Comparison of ENCODE assay signal across 11 mouse cellular contexts in the genomic region with DNA sequence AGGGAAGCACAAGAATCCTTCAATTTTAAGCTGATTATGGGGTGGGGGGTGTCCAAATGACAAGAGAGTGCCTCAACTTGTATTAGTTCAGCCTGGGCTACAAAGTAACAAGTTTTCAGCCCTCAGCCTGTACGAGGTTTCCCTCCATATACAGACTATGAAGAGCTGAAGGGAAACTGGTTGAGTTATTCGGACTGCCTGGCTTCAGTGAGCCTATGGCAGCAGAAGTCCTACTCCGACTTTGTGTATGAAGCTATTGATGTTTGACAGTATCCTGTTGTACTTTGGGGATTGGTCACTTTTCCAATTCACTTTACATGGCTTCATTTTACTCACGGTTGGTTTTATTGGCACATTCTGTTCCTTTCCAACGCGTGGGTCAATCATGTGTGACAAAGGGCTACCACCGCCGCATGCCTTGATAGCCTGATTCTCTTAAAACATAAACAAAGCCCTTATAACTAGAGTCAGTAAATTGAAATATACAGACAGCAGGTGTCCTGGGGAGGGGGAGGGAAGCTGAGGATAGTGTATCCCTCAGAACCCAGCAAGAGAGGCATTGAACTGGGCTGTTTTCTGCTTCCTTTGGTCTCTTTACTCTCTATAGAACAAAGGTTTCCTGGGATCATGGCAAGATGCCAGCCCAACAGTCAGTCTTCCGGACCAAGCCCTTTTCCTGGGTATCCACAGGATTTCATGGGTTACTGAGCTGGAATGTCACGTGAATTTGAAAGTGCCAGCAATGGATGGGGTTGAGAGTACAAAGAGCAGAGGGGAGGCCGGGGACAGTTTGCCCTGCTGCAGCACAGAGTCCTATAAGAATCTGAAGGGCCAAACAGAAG.
DNase-seq lines count a peak whose midpoint lies in the region; ATAC-seq and TF ChIP-seq lines count a peak whose summit lies in the region.
"Had no signal": no experiment of that assay in that cellular context is flagged by ENCODE, and none has a peak within 500 bp of the region (broad histone marks: within the 10 kb centered on the region; RNA-seq: fewer than 3 reads in every experiment).

No protein-coding gene starts in this region.

- peak; percentile 11 for DNase-seq in ovary, postnatal 14 days (ENCODE audit: low spot score)
- no peak for DNase-seq in ovary, adult 18-20 months (ENCODE audit: low spot score)
- DNase-seq in hindbrain, embryonic 14.5 days (ENCODE audit: low spot score), result peak; percentile 76
- DNase-seq in kidney, postnatal 25 days, result peak; percentile 93 to 94
- peak; percentile 43 for DNase-seq in stomach, postnatal 0 days (ENCODE audit: low spot score)
- no peak for DNase-seq in natural killer cell, adult 2 months (ENCODE audit: low spot score in 2 of 2)
- DNase-seq in heart, postnatal 36 days, result no peak
- no peak for DNase-seq in left cerebral cortex, adult 8-10 months (ENCODE audit: low spot score in 2 of 2)

- no peaks in the 10 kb centered on the region for H3K9me3 ChIP-seq in hindbrain, embryonic 14.5 days (ENCODE audit: control insufficient read depth, low read length)
- H3K9me3 ChIP-seq in stomach, postnatal 0 days (ENCODE audit: control insufficient read depth, low read length), result no peaks in the 10 kb centered on the region
- H3K9me3 ChIP-seq: embryonic facial prominence, embryonic 13.5 days; G1E; heart, embryonic 15.5 days had no signal

- H3K4me2 ChIP-seq in hindbrain, embryonic 14.5 days (replicated peaks), result no peak overlapping the region
- H3K4me2 ChIP-seq in stomach, postnatal 0 days (replicated peaks; ENCODE audit: low read depth), result no peak overlapping the region
- H3K4me2 ChIP-seq: embryonic facial prominence, embryonic 13.5 days; heart, embryonic 15.5 days had no signal

- TF ChIP-seq CTCF in stomach, postnatal 0 days (IDR thresholded peaks at IDR 0.05; ENCODE audit: low read depth), result no peak

- WGBS in hindbrain, embryonic 14.5 days, result 24% methylated on average over 11 of the region's 11 CpGs
- WGBS in stomach, postnatal 0 days, result 81% methylated on average over 11 of the region's 11 CpGs

- H3K4me3 ChIP-seq in hindbrain, embryonic 14.5 days (replicated peaks; ENCODE audit: low read length), result no peak overlapping the region
- no peak overlapping the region for H3K4me3 ChIP-seq in stomach, postnatal 0 days (ENCODE audit: low read depth, low read length)
- H3K4me3 ChIP-seq: embryonic facial prominence, embryonic 13.5 days; heart, embryonic 15.5 days had no signal

- TF ChIP-seq EP300 in stomach, postnatal 0 days (optimal IDR thresholded peaks at IDR 0.05), result no peak

- ATAC-seq in hindbrain, embryonic 14.5 days (ENCODE audit: low FRiP score), result peak; percentile 85
- no peak for ATAC-seq in stomach, postnatal 0 days (ENCODE audit: low FRiP score, low TSS enrichment)

- 0 out of 2 replicates have a peak overlapping the region, but pooled peaks have one; percentile 4 for H3K27ac ChIP-seq in hindbrain, embryonic 14.5 days
- no peak overlapping the region for H3K27ac ChIP-seq in stomach, postnatal 0 days (replicated peaks)
- H3K27ac ChIP-seq: embryonic facial prominence, embryonic 13.5 days; heart, embryonic 15.5 days had no signal

- H3K9ac ChIP-seq in hindbrain, embryonic 14.5 days, result no peak overlapping the region
- H3K9ac ChIP-seq in stomach, postnatal 0 days (ENCODE audit: low read length), result no peak overlapping the region
- H3K9ac ChIP-seq: embryonic facial prominence, embryonic 13.5 days; heart, embryonic 15.5 days had no signal

- H3K4me1 ChIP-seq in hindbrain, embryonic 14.5 days (replicated peaks; ENCODE audit: control insufficient read depth, insufficient read depth, low read length), result 0 out of 2 replicates have a peak, but pooled peaks cover 3% of the 10 kb centered on the region
- H3K4me1 ChIP-seq in stomach, postnatal 0 days (replicated peaks; ENCODE audit: control insufficient read depth, insufficient read depth), result no peaks in the 10 kb centered on the region
- H3K4me1 ChIP-seq: heart, embryonic 15.5 days had no signal

- H3K36me3 ChIP-seq in hindbrain, embryonic 14.5 days (replicated peaks; ENCODE audit: control insufficient read depth, insufficient read depth), result no peaks in the 10 kb centered on the region
- no peaks in the 10 kb centered on the region for H3K36me3 ChIP-seq in stomach, postnatal 0 days (ENCODE audit: control insufficient read depth, insufficient read depth, low read length)
- H3K36me3 ChIP-seq: embryonic facial prominence, embryonic 13.5 days; G1E; heart, embryonic 15.5 days had no signal

- no peaks in the 10 kb centered on the region for H3K27me3 ChIP-seq in hindbrain, embryonic 14.5 days (ENCODE audit: control insufficient read depth, insufficient read depth, low read length)
- no peaks in the 10 kb centered on the region for H3K27me3 ChIP-seq in stomach, postnatal 0 days (ENCODE audit: control insufficient read depth, insufficient read depth, low read length)
- H3K27me3 ChIP-seq: embryonic facial prominence, embryonic 13.5 days; heart, embryonic 15.5 days had no signal

- intact Hi-C loops in heart, postnatal 36 days (cut with DNase I), result no loop called here

Comparison
In these comparisons a context has a peak if more than half of its experiments do, and no peak if none do; other contexts are left out.
1. DNase-seq: peak in ovary, postnatal 14 days (single experiment), hindbrain, embryonic 14.5 days (single experiment), kidney, postnatal 25 days (2 of 2) and stomach, postnatal 0 days (single experiment); none in ovary, adult 18-20 months (single experiment), natural killer cell, adult 2 months (0 of 2), heart, postnatal 36 days (0 of 2) and left cerebral cortex, adult 8-10 months (0 of 2).